Mouse (Mus musculus) cerebellum, adult 2 months (tissue): Measurements from ENCODE around the gene Cap2.

Experiments used
- CTCF ChIP-seq: fragments of 200-500 bp; IDR thresholded peaks from 2 replicates; pipeline ENCODE4 v1.5.1; 2011; ENCODE audit warnings: low read depth, mild to moderate bottlenecking, control low read depth, low read length, moderate library complexity, borderline replicate concordance; ENCODE audit not compliant: insufficient read depth
- POLR2A ChIP-seq: fragments of 200-500 bp; IDR thresholded peaks from 2 replicates; pipeline ENCODE4 v1.6.1; 2011; ENCODE audit warnings: low read length, control low read depth, borderline replicate concordance; ENCODE audit not compliant: insufficient read depth

GRCm38 (mm10) chr13:46565913-46566312 is 64.3 kb downstream of the Cap2 start:
- TF ChIP-seq POLR2A (no peak), CTCF (no peak)
